Mouse (Mus musculus): Measurements from ENCODE around the gene Areg. TPM values are rescaled to one million over a fixed set of nuclear protein-coding genes. Genes with fewer than 3 reads are reported as not detected.

Areg gene
- polyA plus RNA-seq, 1 experiment from 2014 or later: not detected

DNA sequence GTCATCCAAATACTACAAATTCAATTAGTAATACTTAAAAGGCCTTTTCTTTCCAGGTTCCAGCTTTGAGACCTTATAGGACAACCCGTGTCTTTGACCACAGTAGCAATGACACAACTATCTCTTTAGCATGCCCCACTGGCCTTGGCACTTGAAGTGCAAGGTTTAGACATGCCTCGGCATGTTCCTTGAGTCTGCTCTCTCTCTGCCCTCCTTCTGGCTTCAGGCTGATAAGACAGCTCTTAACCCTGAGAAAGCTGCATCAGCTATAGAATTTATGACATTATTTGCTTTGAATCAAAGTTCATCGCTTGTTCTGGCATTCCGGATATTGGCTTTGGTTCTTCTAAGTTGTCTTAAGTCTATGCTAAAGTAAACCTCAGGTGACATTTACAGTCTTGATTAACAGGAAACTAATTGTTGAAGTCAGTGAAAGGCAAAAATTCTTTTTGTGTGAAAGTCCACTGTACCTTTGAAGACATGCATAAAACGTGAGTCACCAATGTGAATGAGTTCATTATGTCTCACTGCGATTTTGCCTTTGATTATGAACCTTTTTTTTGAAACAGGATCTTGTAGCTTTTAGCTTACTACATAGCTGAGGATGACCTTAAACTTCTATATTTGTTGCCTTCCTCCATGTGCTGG, 29.3 kb upstream of the Areg start:
- ATAC-seq: no peak
- TF ChIP-seq EP300 (IDR thresholded peaks at IDR 0.05; ENCODE audit: low read depth): no peak
- no peak for TF ChIP-seq CTCF (IDR thresholded peaks at IDR 0.05; ENCODE audit: low read depth)
- Histone ChIP-seq H3K4me3 (ENCODE audit: low read depth, low read length) (no peak overlapping the region), H3K9me3 (ENCODE audit: low read length) (no peaks in the 10 kb centered on the region), H3K27me3 (ENCODE audit: insufficient read depth, low read length) (no peaks in the 10 kb centered on the region), H3K27ac (ENCODE audit: low read depth) (no peak overlapping the region), H3K36me3 (replicated peaks; ENCODE audit: insufficient read depth, low read length) (no peaks in the 10 kb centered on the region), H3K4me2 (ENCODE audit: low read depth, low read length) (no peak overlapping the region), H3K9ac (replicated peaks) (no peak overlapping the region), H3K4me1 (ENCODE audit: insufficient read depth) (no peaks in the 10 kb centered on the region)
- no peak for DNase-seq
- 80% methylated on average over 6 of the region's 6 CpGs for WGBS (ENCODE audit: insufficient replicate concordance)

DNA sequence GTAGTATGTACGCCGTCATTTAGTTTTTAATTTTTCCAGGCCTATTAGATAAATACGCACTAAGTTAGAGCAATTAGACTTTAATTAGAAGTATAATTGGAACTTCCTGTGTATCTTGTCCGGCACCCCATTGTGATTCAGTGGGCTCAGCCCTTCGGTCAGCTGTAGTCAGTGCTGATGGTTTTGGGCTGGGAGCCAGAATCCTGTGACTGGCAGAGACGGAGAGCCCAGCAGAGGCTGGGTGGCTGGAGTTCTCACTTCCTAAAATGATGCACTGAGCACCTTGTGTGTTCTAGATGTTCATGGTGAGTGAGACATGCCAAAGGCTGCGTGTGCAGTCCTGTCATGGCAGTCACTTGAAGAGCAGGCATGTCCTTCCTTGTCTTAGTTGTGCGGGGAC, 28.4 kb upstream of the Areg start:
- no peaks in the 10 kb centered on the region for H3K36me3 ChIP-seq (replicated peaks; ENCODE audit: insufficient read depth, low read length)
- H3K9ac ChIP-seq (replicated peaks): no peak overlapping the region
- ATAC-seq (no peak), DNase-seq (no peak)
- no peaks in the 10 kb centered on the region for H3K4me1 ChIP-seq (ENCODE audit: insufficient read depth)
- no peak overlapping the region for H3K4me3 ChIP-seq (ENCODE audit: low read depth, low read length)
- H3K9me3 ChIP-seq (ENCODE audit: low read length): no peaks in the 10 kb centered on the region
- H3K27me3 ChIP-seq (ENCODE audit: insufficient read depth, low read length): no peaks in the 10 kb centered on the region
- 70% methylated on average over 8 of the region's 8 CpGs for WGBS (ENCODE audit: insufficient replicate concordance)
- no peak overlapping the region for H3K27ac ChIP-seq (ENCODE audit: low read depth)
- TF ChIP-seq EP300 (IDR thresholded peaks at IDR 0.05; ENCODE audit: low read depth): no peak
- TF ChIP-seq CTCF (IDR thresholded peaks at IDR 0.05; ENCODE audit: low read depth): no peak
- no peak overlapping the region for H3K4me2 ChIP-seq (ENCODE audit: low read depth, low read length)

DNA sequence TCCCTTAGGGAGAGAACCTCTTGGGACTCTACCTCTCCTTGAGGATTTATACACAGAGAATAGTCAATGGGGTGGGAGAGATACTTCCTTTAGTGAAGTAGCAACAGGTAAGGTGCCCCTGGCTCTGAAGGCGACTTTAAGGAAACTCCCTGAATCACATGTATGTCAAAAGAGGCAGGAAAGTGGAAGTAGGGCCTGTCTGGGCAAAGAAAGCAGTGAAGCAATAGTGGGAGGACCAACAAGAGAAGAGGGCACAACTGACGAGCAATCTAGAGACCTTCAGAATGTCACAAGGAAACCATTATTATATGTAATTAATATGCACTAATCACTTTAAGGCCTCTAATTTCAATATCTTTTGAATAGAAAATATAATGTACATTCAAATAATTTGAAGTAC, 25.4 kb upstream of the Areg start:
- Histone ChIP-seq H3K9me3 (ENCODE audit: low read length) (no peaks in the 10 kb centered on the region), H3K4me1 (ENCODE audit: insufficient read depth) (no peaks in the 10 kb centered on the region), H3K27me3 (ENCODE audit: insufficient read depth, low read length) (no peaks in the 10 kb centered on the region), H3K9ac (replicated peaks) (no peak overlapping the region), H3K4me2 (ENCODE audit: low read depth, low read length) (no peak overlapping the region), H3K4me3 (ENCODE audit: low read depth, low read length) (no peak overlapping the region), H3K36me3 (replicated peaks; ENCODE audit: insufficient read depth, low read length) (no peaks in the 10 kb centered on the region), H3K27ac (ENCODE audit: low read depth) (no peak overlapping the region)
- WGBS (ENCODE audit: insufficient replicate concordance): 52% methylated on average over 2 of the region's 2 CpGs
- no peak for ATAC-seq
- TF ChIP-seq EP300 (IDR thresholded peaks at IDR 0.05; ENCODE audit: low read depth) (no peak), CTCF (IDR thresholded peaks at IDR 0.05; ENCODE audit: low read depth) (no peak)
- no peak for DNase-seq

DNA sequence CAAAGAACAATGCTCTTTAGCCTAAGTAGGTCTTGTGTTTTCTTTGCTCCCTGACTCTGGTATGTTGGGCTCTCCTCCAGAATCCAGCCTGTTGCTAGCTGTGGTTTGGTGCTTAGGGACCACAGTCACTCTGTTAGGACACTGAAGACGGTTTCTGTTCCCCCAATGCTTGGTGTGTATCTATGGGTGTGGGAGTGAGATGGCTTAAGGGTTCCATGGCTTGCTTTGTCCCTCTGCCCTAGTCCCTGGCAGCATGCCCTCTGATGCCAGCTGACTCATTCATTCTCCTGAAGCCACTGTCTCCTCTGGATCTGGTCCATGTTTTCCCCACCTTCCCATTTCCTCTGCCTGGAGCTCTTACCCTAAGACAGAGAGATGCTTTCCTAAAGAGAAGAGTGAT, 24.8 kb upstream of the Areg start:
- H3K4me1 ChIP-seq (ENCODE audit: insufficient read depth): no peaks in the 10 kb centered on the region
- no peak for TF ChIP-seq CTCF (IDR thresholded peaks at IDR 0.05; ENCODE audit: low read depth)
- no peak for TF ChIP-seq EP300 (IDR thresholded peaks at IDR 0.05; ENCODE audit: low read depth)
- WGBS (ENCODE audit: insufficient replicate concordance): 50% methylated on average over 1 of the region's 1 CpGs
- H3K27ac ChIP-seq (ENCODE audit: low read depth): no peak overlapping the region
- H3K9ac ChIP-seq (replicated peaks): no peak overlapping the region
- ATAC-seq (no peak), DNase-seq (no peak)
- no peaks in the 10 kb centered on the region for H3K36me3 ChIP-seq (replicated peaks; ENCODE audit: insufficient read depth, low read length)
- H3K9me3 ChIP-seq (ENCODE audit: low read length): no peaks in the 10 kb centered on the region
- no peaks in the 10 kb centered on the region for H3K27me3 ChIP-seq (ENCODE audit: insufficient read depth, low read length)
- H3K4me3 ChIP-seq (ENCODE audit: low read depth, low read length): no peak overlapping the region
- no peak overlapping the region for H3K4me2 ChIP-seq (ENCODE audit: low read depth, low read length)

DNA sequence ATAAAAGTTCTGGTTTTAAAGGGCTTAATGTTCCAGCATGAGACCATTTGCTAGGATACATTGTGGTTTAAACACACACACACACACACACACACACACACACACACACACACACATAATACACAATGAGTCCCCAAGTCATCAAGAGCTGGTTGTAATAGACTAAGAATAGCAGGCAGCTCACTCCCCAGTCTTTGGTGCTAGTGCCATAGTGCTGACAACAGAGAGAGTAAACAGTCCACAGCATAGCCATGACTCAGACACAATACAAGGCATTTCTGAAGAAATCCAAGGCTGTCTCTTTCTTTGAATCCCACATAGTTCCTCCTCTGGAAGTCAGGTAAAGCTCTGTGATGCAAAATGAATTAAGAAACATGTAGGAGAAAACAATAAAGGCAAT, 20.8 kb upstream of the Areg start:
- Histone ChIP-seq H3K27ac (ENCODE audit: low read depth) (no peak overlapping the region), H3K36me3 (replicated peaks; ENCODE audit: insufficient read depth, low read length) (no peaks in the 10 kb centered on the region), H3K4me2 (ENCODE audit: low read depth, low read length) (no peak overlapping the region), H3K9ac (replicated peaks) (no peak overlapping the region), H3K9me3 (ENCODE audit: low read length) (no peaks in the 10 kb centered on the region), H3K27me3 (ENCODE audit: insufficient read depth, low read length) (no peaks in the 10 kb centered on the region), H3K4me1 (ENCODE audit: insufficient read depth) (no peaks in the 10 kb centered on the region), H3K4me3 (ENCODE audit: low read depth, low read length) (no peak overlapping the region)
- no peak for DNase-seq
- TF ChIP-seq EP300 (IDR thresholded peaks at IDR 0.05; ENCODE audit: low read depth) (no peak), CTCF (IDR thresholded peaks at IDR 0.05; ENCODE audit: low read depth) (no peak)
- ATAC-seq: no peak

DNA sequence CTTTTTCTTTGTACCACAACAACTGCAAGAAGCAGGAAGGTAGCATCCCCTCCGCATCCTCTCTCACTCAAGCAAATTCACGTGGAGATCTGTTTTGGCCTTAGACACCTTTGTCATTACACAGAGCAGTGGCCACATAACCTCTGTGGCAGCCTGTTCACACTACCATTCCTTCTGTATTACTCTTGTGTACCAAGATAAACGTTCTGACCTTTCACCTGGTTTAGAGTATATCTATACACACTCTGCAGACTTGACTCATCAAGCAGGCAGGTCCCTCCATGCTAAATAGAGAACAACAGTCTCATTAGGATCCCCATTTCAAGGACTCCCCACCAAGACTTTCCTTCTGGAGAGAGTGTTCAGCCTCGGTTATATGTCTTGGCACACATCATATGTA, 16.0 kb upstream of the Areg start:
- Histone ChIP-seq H3K4me3 (ENCODE audit: low read depth, low read length) (no peak overlapping the region), H3K36me3 (replicated peaks; ENCODE audit: insufficient read depth, low read length) (no peaks in the 10 kb centered on the region), H3K27me3 (ENCODE audit: insufficient read depth, low read length) (no peaks in the 10 kb centered on the region), H3K4me1 (ENCODE audit: insufficient read depth) (no peaks in the 10 kb centered on the region), H3K27ac (ENCODE audit: low read depth) (no peak overlapping the region), H3K9ac (replicated peaks) (no peak overlapping the region), H3K9me3 (ENCODE audit: low read length) (no peaks in the 10 kb centered on the region), H3K4me2 (ENCODE audit: low read depth, low read length) (no peak overlapping the region)
- no peak for DNase-seq
- ATAC-seq: no peak
- no peak for TF ChIP-seq CTCF (IDR thresholded peaks at IDR 0.05; ENCODE audit: low read depth)
- no peak for TF ChIP-seq EP300 (IDR thresholded peaks at IDR 0.05; ENCODE audit: low read depth)
- WGBS (ENCODE audit: insufficient replicate concordance): 72% methylated on average over 4 of the region's 4 CpGs

DNA sequence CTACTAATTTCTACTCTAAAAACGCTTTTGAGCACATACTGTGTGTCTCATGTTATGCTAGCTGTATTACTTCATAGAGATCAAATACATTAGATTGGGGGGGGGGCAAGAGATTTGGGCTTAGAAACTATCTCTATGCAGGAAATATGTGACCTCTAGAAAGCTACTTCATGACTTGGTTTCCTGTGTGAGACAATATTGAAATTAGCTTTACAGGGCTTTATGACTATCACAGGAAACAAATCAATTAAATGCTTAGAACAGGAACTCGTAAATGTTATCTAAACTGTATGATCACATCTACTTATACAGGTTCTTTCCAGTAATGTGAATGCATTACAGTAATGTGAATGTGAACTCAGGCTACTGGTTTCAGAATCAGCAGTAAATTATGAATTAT, 15.3 kb upstream of the Areg start:
- Histone ChIP-seq H3K36me3 (replicated peaks; ENCODE audit: insufficient read depth, low read length) (no peaks in the 10 kb centered on the region), H3K4me2 (ENCODE audit: low read depth, low read length) (no peak overlapping the region), H3K9ac (replicated peaks) (no peak overlapping the region), H3K4me1 (ENCODE audit: insufficient read depth) (no peaks in the 10 kb centered on the region), H3K9me3 (ENCODE audit: low read length) (no peaks in the 10 kb centered on the region), H3K27ac (ENCODE audit: low read depth) (no peak overlapping the region), H3K27me3 (ENCODE audit: insufficient read depth, low read length) (no peaks in the 10 kb centered on the region), H3K4me3 (ENCODE audit: low read depth, low read length) (no peak overlapping the region)
- DNase-seq: no peak
- WGBS (ENCODE audit: insufficient replicate concordance): 72% methylated on average over 2 of the region's 2 CpGs
- ATAC-seq: no peak
- TF ChIP-seq CTCF (IDR thresholded peaks at IDR 0.05; ENCODE audit: low read depth) (no peak), EP300 (IDR thresholded peaks at IDR 0.05; ENCODE audit: low read depth) (no peak)

Data from liver, postnatal 0 days (tissue).